Mouse (Mus musculus): ENCODE data around the gene Tsc22d1.

Gene Tsc22d1

GRCm38 (mm10) chr14:76521308-76521707 is 106.5 kb downstream of the Tsc22d1 start:
- DNase-seq = no peak

- DNase-seq = no peak
These were observed 108.6 kb downstream of the Tsc22d1 start for GRCm38 (mm10) chr14:76523344-76523743.

GRCm38 (mm10) chr14:76526467-76526866 is 111.7 kb downstream of the Tsc22d1 start:
- no peak for DNase-seq

- no peak for DNase-seq
These were observed 112.4 kb downstream of the Tsc22d1 start for GRCm38 (mm10) chr14:76527030-76527719.

GRCm38 (mm10) chr14:76527758-76528313 is 113.1 kb downstream of the Tsc22d1 start:
- no peak for DNase-seq

GRCm38 (mm10) chr14:76528641-76529040 is 113.9 kb downstream of the Tsc22d1 start:
- peak; percentile 41 for DNase-seq

- no peak for DNase-seq
These were observed 116.4 kb downstream of the Tsc22d1 start for GRCm38 (mm10) chr14:76531027-76531660.

- DNase-seq = peak; percentile 82
These were observed 117.8 kb downstream of the Tsc22d1 start for GRCm38 (mm10) chr14:76532257-76533169.

GRCm38 (mm10) chr14:76533170-76533815 is 118.5 kb downstream of the Tsc22d1 start:
- peak; percentile 58 for DNase-seq

- DNase-seq = no peak
These were observed 120.3 kb downstream of the Tsc22d1 start for GRCm38 (mm10) chr14:76535096-76535495.

GRCm38 (mm10) chr14:76536921-76537320 is 122.2 kb downstream of the Tsc22d1 start:
- DNase-seq = no peak

- DNase-seq = no peak
These were observed 125.4 kb downstream of the Tsc22d1 start for GRCm38 (mm10) chr14:76540005-76540670.

GRCm38 (mm10) chr14:76541341-76541740 is 126.6 kb downstream of the Tsc22d1 start:
- DNase-seq = no peak

- no peak for DNase-seq
These were observed 129.4 kb downstream of the Tsc22d1 start for GRCm38 (mm10) chr14:76544136-76544535.

- no peak for DNase-seq
These were observed 140.7 kb downstream of the Tsc22d1 start for GRCm38 (mm10) chr14:76555263-76556030.

GRCm38 (mm10) chr14:76556031-76556851 is 141.5 kb downstream of the Tsc22d1 start:
- peak; percentile 72 for DNase-seq

- DNase-seq = no peak
These were observed 142.1 kb downstream of the Tsc22d1 start, which contains the start of gene Serp2 for GRCm38 (mm10) chr14:76556852-76557208. TSS of gene Serp2 (minus strand) at chr14:76556889.

Measured in retina, postnatal 1 day (tissue).